15 mouse cellular contexts compared by ENCODE assay signal in the genomic region with DNA sequence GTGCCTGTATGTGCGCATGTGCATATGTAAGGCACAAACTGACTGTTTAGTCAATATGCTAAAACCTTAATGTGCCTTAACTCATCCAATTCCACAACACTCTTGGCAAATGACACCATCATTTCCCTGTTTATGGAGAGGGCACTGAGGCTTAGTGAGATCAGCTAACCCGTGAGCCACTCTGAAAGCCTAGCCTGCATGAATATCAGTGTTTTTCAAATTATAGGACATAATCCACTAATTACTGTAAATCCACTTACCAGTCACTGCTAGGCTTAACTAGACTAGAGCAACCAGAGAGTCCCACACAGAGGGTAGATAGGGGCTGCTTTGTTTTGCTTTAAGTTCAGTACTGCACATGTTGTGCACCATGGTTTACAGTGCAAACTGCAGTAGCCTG.
A peak's percentile ranks its signal among the peaks of the same experiment; 100 is the strongest.
DNase-seq lines count a peak whose midpoint lies in the region; ATAC-seq lines count a peak whose summit lies in the region.
"Had no signal": no experiment of that assay in that cellular context is flagged by ENCODE, and none has a peak within 500 bp of the region (broad histone marks: within the 10 kb centered on the region; RNA-seq: fewer than 3 reads in every experiment).

No protein-coding gene starts in this region.

- peak overlapping the region; percentile 56 for H3K27ac ChIP-seq in embryonic facial prominence, embryonic 13.5 days
- no peak overlapping the region for H3K27ac ChIP-seq in embryonic facial prominence, embryonic 10.5 days (replicated peaks)
- H3K27ac ChIP-seq in heart, embryonic 15.5 days: peak overlapping the region; percentile 78; the same call in 1 of the 2 replicates
- peak overlapping the region; percentile 62; the same call in 1 of the 2 replicates for H3K27ac ChIP-seq in lung, embryonic 16.5 days (ENCODE audit: low read length)
- H3K27ac ChIP-seq: macrophage; neural tube, embryonic 13.5 days had no signal

- ATAC-seq in embryonic facial prominence, embryonic 13.5 days (ENCODE audit: insufficient number of reproducible peaks, insufficient read depth, low FRiP score, low TSS enrichment, low read depth): no peak
- 0 out of 2 replicates have a peak, but pooled peaks have one; percentile 6 for ATAC-seq in heart, embryonic 15.5 days (replicated peaks; ENCODE audit: insufficient number of reproducible peaks, insufficient read depth, low FRiP score, low read depth)
- ATAC-seq in lung, embryonic 16.5 days (ENCODE audit: low read depth): no peak
- ATAC-seq: CD4-positive, CD25-positive, alpha-beta regulatory T cell, adult 4 months had no signal

- no peak overlapping the region for H3K4me3 ChIP-seq in embryonic facial prominence, embryonic 13.5 days
- H3K4me3 ChIP-seq in embryonic facial prominence, embryonic 10.5 days: no peak overlapping the region
- H3K4me3 ChIP-seq in heart, embryonic 15.5 days: no peak overlapping the region
- no peak overlapping the region for H3K4me3 ChIP-seq in lung, embryonic 16.5 days (ENCODE audit: low read length)
- H3K4me3 ChIP-seq: neural tube, embryonic 13.5 days had no signal

- H3K4me2 ChIP-seq in embryonic facial prominence, embryonic 13.5 days: no peak overlapping the region
- H3K4me2 ChIP-seq in heart, embryonic 15.5 days: no peak overlapping the region
- H3K4me2 ChIP-seq in lung, embryonic 16.5 days (ENCODE audit: low read depth, low read length): no peak overlapping the region
- H3K4me2 ChIP-seq: neural tube, embryonic 13.5 days had no signal

- intact Hi-C loops in heart, postnatal 10 days (cut with DNase I): no loop called here

- WGBS in embryonic facial prominence, embryonic 13.5 days: 77% methylated on average over 2 of the region's 2 CpGs
- WGBS in embryonic facial prominence, embryonic 10.5 days: 83% methylated on average over 2 of the region's 2 CpGs
- 71% methylated on average over 2 of the region's 2 CpGs for WGBS in heart, embryonic 15.5 days
- 77% methylated on average over 2 of the region's 2 CpGs for WGBS in lung, embryonic 16.5 days

- no peaks in the 10 kb centered on the region for H3K27me3 ChIP-seq in embryonic facial prominence, embryonic 13.5 days
- H3K27me3 ChIP-seq in embryonic facial prominence, embryonic 10.5 days (replicated peaks; ENCODE audit: low read depth, poor library complexity, severe bottlenecking): peaks cover 4% of the 10 kb centered on the region; the same call in 1 of the 2 replicates
- H3K27me3 ChIP-seq in heart, embryonic 15.5 days: no peaks in the 10 kb centered on the region
- no peaks in the 10 kb centered on the region for H3K27me3 ChIP-seq in lung, embryonic 16.5 days (ENCODE audit: control insufficient read depth, insufficient read depth, low read depth, low read length)
- H3K27me3 ChIP-seq: neural tube, embryonic 13.5 days had no signal

- peaks cover 5% of the 10 kb centered on the region; the same call in 1 of the 2 replicates for H3K9me3 ChIP-seq in embryonic facial prominence, embryonic 13.5 days
- no peaks in the 10 kb centered on the region for H3K9me3 ChIP-seq in embryonic facial prominence, embryonic 10.5 days
- no peaks in the 10 kb centered on the region for H3K9me3 ChIP-seq in heart, embryonic 15.5 days (replicated peaks)
- no peaks in the 10 kb centered on the region for H3K9me3 ChIP-seq in lung, embryonic 16.5 days (ENCODE audit: control insufficient read depth, low read length)
- H3K9me3 ChIP-seq: G1E; neural tube, embryonic 13.5 days had no signal

- H3K4me1 ChIP-seq in embryonic facial prominence, embryonic 13.5 days: peaks cover 40% of the 10 kb centered on the region
- H3K4me1 ChIP-seq in embryonic facial prominence, embryonic 10.5 days: peaks cover 23% of the 10 kb centered on the region
- H3K4me1 ChIP-seq in heart, embryonic 15.5 days (replicated peaks): peaks cover 18% of the 10 kb centered on the region
- peaks cover 7% of the 10 kb centered on the region; the same call in 1 of the 2 replicates for H3K4me1 ChIP-seq in lung, embryonic 16.5 days (replicated peaks; ENCODE audit: control insufficient read depth, insufficient read depth, low read length)

- no peaks in the 10 kb centered on the region for H3K36me3 ChIP-seq in embryonic facial prominence, embryonic 13.5 days
- no peaks in the 10 kb centered on the region for H3K36me3 ChIP-seq in embryonic facial prominence, embryonic 10.5 days (replicated peaks)
- H3K36me3 ChIP-seq in heart, embryonic 15.5 days: no peaks in the 10 kb centered on the region
- no peaks in the 10 kb centered on the region for H3K36me3 ChIP-seq in lung, embryonic 16.5 days (ENCODE audit: control insufficient read depth, insufficient read depth, low read length)
- H3K36me3 ChIP-seq: G1E; neural tube, embryonic 13.5 days had no signal

- no peak for DNase-seq in embryonic facial prominence, embryonic 10.5 days (ENCODE audit: low spot score)
- no peak for DNase-seq in heart, postnatal 10 days
- DNase-seq in lung, postnatal 4 days: no peak
- peak; percentile 49 for DNase-seq in retina, embryonic 14.5 days (ENCODE audit: low spot score)
- no peak for DNase-seq in right cerebral cortex, postnatal 4 days
- DNase-seq: adrenal gland, postnatal 36 days; lung, adult 2 months; thymus, adult 2 months had no signal

- no peak overlapping the region for H3K9ac ChIP-seq in embryonic facial prominence, embryonic 13.5 days
- no peak overlapping the region for H3K9ac ChIP-seq in heart, embryonic 15.5 days
- H3K9ac ChIP-seq in lung, embryonic 16.5 days (ENCODE audit: low read length): no peak overlapping the region
- H3K9ac ChIP-seq: neural tube, embryonic 13.5 days had no signal
